Mouse (Mus musculus): ENCODE data around the gene Arhgap23. TPM values are rescaled to one million over a fixed set of nuclear protein-coding genes. Genes with fewer than 3 reads are reported as not detected.

Gene Arhgap23
- polyA plus RNA-seq, 1 experiment from 2014 or later, result 5.0 TPM

DNA sequence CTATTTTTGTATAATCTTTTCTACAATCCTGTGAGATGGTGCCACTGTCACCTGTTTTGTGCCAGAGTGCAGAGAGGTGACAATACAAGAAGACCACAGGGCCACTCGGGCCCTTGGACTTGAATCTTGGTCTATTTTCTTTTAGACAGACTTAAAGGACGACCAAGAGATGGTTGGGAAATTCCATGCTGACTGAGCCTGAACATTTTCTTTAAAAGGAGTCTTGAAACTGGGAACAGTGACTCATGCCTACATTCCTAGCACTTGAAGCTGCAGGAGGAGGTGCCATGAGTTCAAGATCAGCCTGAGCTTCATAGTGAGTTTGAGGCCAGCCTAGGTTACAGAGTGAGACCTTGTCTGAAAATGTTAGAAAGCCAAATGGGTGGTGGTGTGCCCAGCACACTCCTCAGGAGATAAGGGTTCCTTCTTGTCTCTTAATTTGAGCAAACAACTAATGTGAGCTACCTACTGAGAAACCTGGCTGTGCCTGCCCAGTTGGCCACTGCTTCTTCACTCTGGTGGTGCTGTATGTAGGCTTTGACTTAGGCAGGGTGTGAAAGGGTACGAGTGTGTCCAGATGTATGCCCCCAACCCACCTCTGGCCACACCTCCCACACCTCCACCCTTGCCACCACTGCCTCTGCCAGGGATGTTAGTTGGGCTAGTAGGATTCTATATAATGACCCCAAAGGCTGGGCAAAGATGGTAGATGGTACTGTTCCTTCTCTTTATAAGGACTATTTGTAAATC is 13.5 kb upstream of the Arhgap23 start:
- WGBS, result 75% methylated on average over 3 of the region's 3 CpGs
- ATAC-seq (replicated peaks; ENCODE audit: low FRiP score, low TSS enrichment, low read depth) (no peak), DNase-seq (ENCODE audit: low spot score) (no peak)
- Histone ChIP-seq H3K4me1 (replicated peaks; ENCODE audit: control insufficient read depth, insufficient read depth, low read length) (peaks cover 25% of the 10 kb centered on the region), H3K27me3 (replicated peaks; ENCODE audit: control insufficient read depth, insufficient read depth, low read length) (no peaks in the 10 kb centered on the region), H3K9me3 (ENCODE audit: control insufficient read depth, low read length) (no peaks in the 10 kb centered on the region), H3K36me3 (ENCODE audit: control insufficient read depth, insufficient read depth, low read length) (peaks cover 3% of the 10 kb centered on the region; the same call in 1 of the 2 replicates), H3K9ac (ENCODE audit: low read length) (no peak overlapping the region), H3K4me2 (ENCODE audit: low read length) (no peak overlapping the region), H3K27ac (ENCODE audit: low read depth) (no peak overlapping the region), H3K4me3 (ENCODE audit: low read depth, low read length) (no peak overlapping the region)

DNA sequence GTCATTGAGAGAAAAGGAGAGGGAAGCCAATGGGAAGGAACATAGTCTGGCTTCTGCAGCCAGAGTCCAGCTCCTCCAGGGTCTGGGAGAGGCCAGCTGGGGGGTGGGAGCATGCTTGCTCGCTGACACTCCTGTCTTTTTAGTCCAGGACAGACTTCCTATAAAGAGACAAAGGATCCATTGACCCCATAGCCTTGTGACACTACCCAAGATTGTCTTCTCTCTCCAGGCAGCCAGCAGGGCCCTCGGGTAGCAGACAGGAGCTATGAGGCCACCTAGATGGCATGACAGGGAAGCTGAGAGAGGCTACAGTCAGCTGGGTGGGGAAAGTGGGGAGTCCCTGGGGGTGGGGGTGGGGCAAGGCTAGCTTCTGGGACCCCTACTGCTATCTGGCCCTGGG is 12.6 kb upstream of the Arhgap23 start:
- Histone ChIP-seq H3K4me1 (replicated peaks; ENCODE audit: control insufficient read depth, insufficient read depth, low read length) (peaks cover 29% of the 10 kb centered on the region), H3K4me2 (ENCODE audit: low read length) (no peak overlapping the region), H3K9me3 (ENCODE audit: control insufficient read depth, low read length) (no peaks in the 10 kb centered on the region), H3K4me3 (ENCODE audit: low read depth, low read length) (no peak overlapping the region), H3K36me3 (ENCODE audit: control insufficient read depth, insufficient read depth, low read length) (peaks cover 3% of the 10 kb centered on the region; the same call in 1 of the 2 replicates), H3K9ac (ENCODE audit: low read length) (no peak overlapping the region), H3K27ac (ENCODE audit: low read depth) (peak overlapping the region; percentile 38; the same call in 1 of the 2 replicates), H3K27me3 (replicated peaks; ENCODE audit: control insufficient read depth, insufficient read depth, low read length) (no peaks in the 10 kb centered on the region)
- 39% methylated on average over 2 of the region's 2 CpGs for WGBS
- ATAC-seq (replicated peaks; ENCODE audit: low FRiP score, low TSS enrichment, low read depth), result no peak
- DNase-seq (ENCODE audit: low spot score), result no peak

GRCm38 (mm10) chr11:97403614-97404183 is 11.6 kb upstream of the Arhgap23 start:
- DNase-seq (ENCODE audit: low spot score), result no peak
- Histone ChIP-seq H3K4me1 (replicated peaks; ENCODE audit: control insufficient read depth, insufficient read depth, low read length) (peaks cover 29% of the 10 kb centered on the region), H3K27ac (ENCODE audit: low read depth) (no peak overlapping the region), H3K4me3 (ENCODE audit: low read depth, low read length) (0 out of 2 replicates have a peak overlapping the region, but pooled peaks have one; percentile 52), H3K36me3 (ENCODE audit: control insufficient read depth, insufficient read depth, low read length) (peaks cover under 1% of the 10 kb centered on the region; the same call in 1 of the 2 replicates), H3K4me2 (ENCODE audit: low read length) (peak overlapping the region; percentile 98), H3K9me3 (ENCODE audit: control insufficient read depth, low read length) (no peaks in the 10 kb centered on the region), H3K9ac (ENCODE audit: low read length) (0 out of 2 replicates have a peak overlapping the region, but pooled peaks have one; percentile 34), H3K27me3 (replicated peaks; ENCODE audit: control insufficient read depth, insufficient read depth, low read length) (no peaks in the 10 kb centered on the region)
- ATAC-seq (replicated peaks; ENCODE audit: low FRiP score, low TSS enrichment, low read depth), result no peak
- WGBS, result 41% methylated on average over 8 of the region's 8 CpGs

GRCm38 (mm10) chr11:97404184-97404760 is 11.1 kb upstream of the Arhgap23 start:
- H3K4me1 ChIP-seq (replicated peaks; ENCODE audit: control insufficient read depth, insufficient read depth, low read length), result peaks cover 29% of the 10 kb centered on the region
- H3K9me3 ChIP-seq (ENCODE audit: control insufficient read depth, low read length), result no peaks in the 10 kb centered on the region
- no peaks in the 10 kb centered on the region for H3K27me3 ChIP-seq (replicated peaks; ENCODE audit: control insufficient read depth, insufficient read depth, low read length)
- peak overlapping the region; percentile 98 for H3K4me2 ChIP-seq (ENCODE audit: low read length)
- ATAC-seq (replicated peaks; ENCODE audit: low FRiP score, low TSS enrichment, low read depth) (peak; percentile 44; the same call in 1 of the 2 replicates), DNase-seq (ENCODE audit: low spot score) (peak; percentile 78)
- no peak overlapping the region for H3K27ac ChIP-seq (ENCODE audit: low read depth)
- peak overlapping the region; percentile 34 for H3K9ac ChIP-seq (ENCODE audit: low read length)
- peak overlapping the region; percentile 52 for H3K4me3 ChIP-seq (ENCODE audit: low read depth, low read length)
- H3K36me3 ChIP-seq (ENCODE audit: control insufficient read depth, insufficient read depth, low read length), result no peaks in the 10 kb centered on the region
- under 1% methylated on average over 46 of the region's 61 CpGs for WGBS

- 1% methylated on average over 11 of the region's 11 CpGs for WGBS
- Histone ChIP-seq H3K27me3 (replicated peaks; ENCODE audit: control insufficient read depth, insufficient read depth, low read length) (no peaks in the 10 kb centered on the region), H3K9me3 (ENCODE audit: control insufficient read depth, low read length) (no peaks in the 10 kb centered on the region), H3K4me1 (replicated peaks; ENCODE audit: control insufficient read depth, insufficient read depth, low read length) (peaks cover 29% of the 10 kb centered on the region), H3K36me3 (ENCODE audit: control insufficient read depth, insufficient read depth, low read length) (no peaks in the 10 kb centered on the region), H3K27ac (ENCODE audit: low read depth) (no peak overlapping the region), H3K9ac (ENCODE audit: low read length) (peak overlapping the region; percentile 34), H3K4me3 (ENCODE audit: low read depth, low read length) (peak overlapping the region; percentile 52), H3K4me2 (ENCODE audit: low read length) (peak overlapping the region; percentile 98)
- ATAC-seq (replicated peaks; ENCODE audit: low FRiP score, low TSS enrichment, low read depth), result peak; percentile 9; the same call in 1 of the 2 replicates
- DNase-seq (ENCODE audit: low spot score), result no peak
These were observed 10.6 kb upstream of the Arhgap23 start for GRCm38 (mm10) chr11:97404761-97405190.

- peak overlapping the region; percentile 98 for H3K4me2 ChIP-seq (ENCODE audit: low read length)
- WGBS, result 48% methylated on average over 10 of the region's 10 CpGs
- no peaks in the 10 kb centered on the region for H3K27me3 ChIP-seq (replicated peaks; ENCODE audit: control insufficient read depth, insufficient read depth, low read length)
- H3K27ac ChIP-seq (ENCODE audit: low read depth), result peak overlapping the region; percentile 40
- no peak overlapping the region for H3K4me3 ChIP-seq (ENCODE audit: low read depth, low read length)
- H3K9me3 ChIP-seq (ENCODE audit: control insufficient read depth, low read length), result no peaks in the 10 kb centered on the region
- DNase-seq (ENCODE audit: low spot score), result no peak
- H3K36me3 ChIP-seq (ENCODE audit: control insufficient read depth, insufficient read depth, low read length), result no peaks in the 10 kb centered on the region
- H3K9ac ChIP-seq (ENCODE audit: low read length), result no peak overlapping the region
- H3K4me1 ChIP-seq (replicated peaks; ENCODE audit: control insufficient read depth, insufficient read depth, low read length), result peaks cover 25% of the 10 kb centered on the region
- no peak for ATAC-seq (replicated peaks; ENCODE audit: low FRiP score, low TSS enrichment, low read depth)
These were observed 9.0 kb upstream of the Arhgap23 start for GRCm38 (mm10) chr11:97406094-97406951.

- 77% methylated on average over 3 of the region's 3 CpGs for WGBS
- DNase-seq (ENCODE audit: low spot score) (no peak), ATAC-seq (replicated peaks; ENCODE audit: low FRiP score, low TSS enrichment, low read depth) (no peak)
- Histone ChIP-seq H3K27me3 (replicated peaks; ENCODE audit: control insufficient read depth, insufficient read depth, low read length) (no peaks in the 10 kb centered on the region), H3K9ac (ENCODE audit: low read length) (no peak overlapping the region), H3K36me3 (ENCODE audit: control insufficient read depth, insufficient read depth, low read length) (no peaks in the 10 kb centered on the region), H3K27ac (ENCODE audit: low read depth) (peak overlapping the region; percentile 40; the same call in 1 of the 2 replicates), H3K4me3 (ENCODE audit: low read depth, low read length) (no peak overlapping the region), H3K9me3 (ENCODE audit: control insufficient read depth, low read length) (no peaks in the 10 kb centered on the region), H3K4me2 (ENCODE audit: low read length) (peak overlapping the region; percentile 98; the same call in 1 of the 2 replicates), H3K4me1 (replicated peaks; ENCODE audit: control insufficient read depth, insufficient read depth, low read length) (peaks cover 33% of the 10 kb centered on the region)
These were observed 7.9 kb upstream of the Arhgap23 start for GRCm38 (mm10) chr11:97407456-97407855.

- Histone ChIP-seq H3K9ac (ENCODE audit: low read length) (no peak overlapping the region), H3K9me3 (ENCODE audit: control insufficient read depth, low read length) (no peaks in the 10 kb centered on the region), H3K4me2 (ENCODE audit: low read length) (no peak overlapping the region), H3K36me3 (ENCODE audit: control insufficient read depth, insufficient read depth, low read length) (no peaks in the 10 kb centered on the region), H3K4me3 (ENCODE audit: low read depth, low read length) (no peak overlapping the region), H3K4me1 (replicated peaks; ENCODE audit: control insufficient read depth, insufficient read depth, low read length) (peaks cover 36% of the 10 kb centered on the region), H3K27ac (ENCODE audit: low read depth) (no peak overlapping the region), H3K27me3 (replicated peaks; ENCODE audit: control insufficient read depth, insufficient read depth, low read length) (no peaks in the 10 kb centered on the region)
- WGBS, result 3% methylated on average over 6 of the region's 6 CpGs
- DNase-seq (ENCODE audit: low spot score) (peak; percentile 83), ATAC-seq (replicated peaks; ENCODE audit: low FRiP score, low TSS enrichment, low read depth) (no peak)
These were observed 7.2 kb upstream of the Arhgap23 start for GRCm38 (mm10) chr11:97408171-97408570.

Measured in intestine, embryonic 14.5 days (tissue).